Mouse (Mus musculus): ENCODE measurements around the gene Lnx2.

The Lnx2 gene

GRCm38 (mm10) chr5:146993509-146993908 is 82.9 kb downstream of the Lnx2 start:
- Histone ChIP-seq H3K36me3 (ENCODE audit: control insufficient read depth, insufficient read depth, low read length, poor library complexity, severe bottlenecking) (no peaks in the 10 kb centered on the region), H3K27me3 (ENCODE audit: control insufficient read depth, insufficient read depth, low read length, poor library complexity, severe bottlenecking) (no peaks in the 10 kb centered on the region)
- DNase-seq (ENCODE audit: low read depth, low spot score), result no peak

GRCm38 (mm10) chr5:146989051-146989450 is 87.3 kb downstream of the Lnx2 start:
- no peaks in the 10 kb centered on the region for H3K27me3 ChIP-seq (ENCODE audit: control insufficient read depth, insufficient read depth, low read length, poor library complexity, severe bottlenecking)
- no peaks in the 10 kb centered on the region for H3K36me3 ChIP-seq (ENCODE audit: control insufficient read depth, insufficient read depth, low read length, poor library complexity, severe bottlenecking)
- no peak for DNase-seq (ENCODE audit: low read depth, low spot score)

- Histone ChIP-seq H3K27me3 (ENCODE audit: control insufficient read depth, insufficient read depth, low read length, poor library complexity, severe bottlenecking) (no peaks in the 10 kb centered on the region), H3K36me3 (ENCODE audit: control insufficient read depth, insufficient read depth, low read length, poor library complexity, severe bottlenecking) (no peaks in the 10 kb centered on the region)
- no peak for DNase-seq (ENCODE audit: low read depth, low spot score)
These were observed 88.8 kb downstream of the Lnx2 start for GRCm38 (mm10) chr5:146987588-146987987.

- no peaks in the 10 kb centered on the region for H3K27me3 ChIP-seq (ENCODE audit: control insufficient read depth, insufficient read depth, low read length, poor library complexity, severe bottlenecking)
- no peaks in the 10 kb centered on the region for H3K36me3 ChIP-seq (ENCODE audit: control insufficient read depth, insufficient read depth, low read length, poor library complexity, severe bottlenecking)
- no peak for DNase-seq (ENCODE audit: low read depth, low spot score)
These were observed 90.5 kb downstream of the Lnx2 start for GRCm38 (mm10) chr5:146985725-146986433.

GRCm38 (mm10) chr5:146983216-146983615 is 93.2 kb downstream of the Lnx2 start:
- H3K36me3 ChIP-seq (ENCODE audit: control insufficient read depth, insufficient read depth, low read length, poor library complexity, severe bottlenecking), result no peaks in the 10 kb centered on the region
- H3K27me3 ChIP-seq (ENCODE audit: control insufficient read depth, insufficient read depth, low read length, poor library complexity, severe bottlenecking), result no peaks in the 10 kb centered on the region
- peak; percentile 73 for DNase-seq (ENCODE audit: low read depth, low spot score)

GRCm38 (mm10) chr5:146981376-146981775 is 95.0 kb downstream of the Lnx2 start:
- Histone ChIP-seq H3K27me3 (ENCODE audit: control insufficient read depth, insufficient read depth, low read length, poor library complexity, severe bottlenecking) (no peaks in the 10 kb centered on the region), H3K36me3 (ENCODE audit: control insufficient read depth, insufficient read depth, low read length, poor library complexity, severe bottlenecking) (no peaks in the 10 kb centered on the region)
- no peak for DNase-seq (ENCODE audit: low read depth, low spot score)

- Histone ChIP-seq H3K27me3 (ENCODE audit: control insufficient read depth, insufficient read depth, low read length, poor library complexity, severe bottlenecking) (no peaks in the 10 kb centered on the region), H3K36me3 (ENCODE audit: control insufficient read depth, insufficient read depth, low read length, poor library complexity, severe bottlenecking) (no peaks in the 10 kb centered on the region)
- no peak for DNase-seq (ENCODE audit: low read depth, low spot score)
These were observed 101.6 kb downstream of the Lnx2 start for GRCm38 (mm10) chr5:146974781-146975123.

- DNase-seq (ENCODE audit: low read depth, low spot score), result no peak
- Histone ChIP-seq H3K27me3 (ENCODE audit: control insufficient read depth, insufficient read depth, low read length, poor library complexity, severe bottlenecking) (no peaks in the 10 kb centered on the region), H3K36me3 (ENCODE audit: control insufficient read depth, insufficient read depth, low read length, poor library complexity, severe bottlenecking) (no peaks in the 10 kb centered on the region)
These were observed 102.3 kb downstream of the Lnx2 start for GRCm38 (mm10) chr5:146973858-146974780.

- Histone ChIP-seq H3K36me3 (ENCODE audit: control insufficient read depth, insufficient read depth, low read length, poor library complexity, severe bottlenecking) (no peaks in the 10 kb centered on the region), H3K27me3 (ENCODE audit: control insufficient read depth, insufficient read depth, low read length, poor library complexity, severe bottlenecking) (no peaks in the 10 kb centered on the region)
- no peak for DNase-seq (ENCODE audit: low read depth, low spot score)
These were observed 103.0 kb downstream of the Lnx2 start for GRCm38 (mm10) chr5:146973353-146973752.

- no peaks in the 10 kb centered on the region for H3K36me3 ChIP-seq (ENCODE audit: control insufficient read depth, insufficient read depth, low read length, poor library complexity, severe bottlenecking)
- no peak for DNase-seq (ENCODE audit: low read depth, low spot score)
These were observed 104.4 kb downstream of the Lnx2 start for GRCm38 (mm10) chr5:146971776-146972561.

GRCm38 (mm10) chr5:146968695-146969393 is 107.5 kb downstream of the Lnx2 start:
- no peak for DNase-seq (ENCODE audit: low read depth, low spot score)
- H3K27me3 ChIP-seq (ENCODE audit: control insufficient read depth, insufficient read depth, low read length, poor library complexity, severe bottlenecking), result no peaks in the 10 kb centered on the region
- H3K36me3 ChIP-seq (ENCODE audit: control insufficient read depth, insufficient read depth, low read length, poor library complexity, severe bottlenecking), result no peaks in the 10 kb centered on the region

More at GRCm38 (mm10) chr5:146971776-146972561, 104.4 kb downstream of the Lnx2 start:
- no peaks in the 10 kb centered on the region for H3K27me3 ChIP-seq (ENCODE audit: control insufficient read depth, insufficient read depth, low read length, poor library complexity, severe bottlenecking)

All from splenic B cell, adult 2 months (primary cell).